Mouse (Mus musculus): ENCODE data around the gene Rasl10b.

- TF ChIP-seq CTCF (IDR thresholded peaks at IDR 0.05; ENCODE audit: low read depth, low read length) (peak; percentile 52; the same call in 1 of the 2 replicates), POLR2A (IDR thresholded peaks at IDR 0.05; ENCODE audit: extremely low read depth, insufficient read depth, low read length) (no peak)
These were observed 33.8 kb downstream of the Rasl10b start for GRCm38 (mm10) chr11:83442596-83443267.
